Mouse (Mus musculus) bone marrow macrophage, adult 2 months (primary cell): ENCODE data around the gene Atxn7l3. TPM values are rescaled to one million over a fixed set of nuclear protein-coding genes. Genes with fewer than 3 reads are reported as not detected.

Source experiments
- H3K27ac ChIP-seq: 2 replicates; pipeline ENCODE4 v1.5.1; 2012; ENCODE audit warnings: low read depth, low read length; ENCODE audit not compliant: insufficient read depth
- H3K4me1 ChIP-seq: 2 replicates; pipeline ENCODE4 v1.6.1; 2012; ENCODE audit warnings: low read length; ENCODE audit not compliant: control insufficient read depth, insufficient read depth
- H3K4me3 ChIP-seq: 2 replicates; pipeline ENCODE4 v1.5.1; 2012; ENCODE audit warnings: mild to moderate bottlenecking, low read length, moderate library complexity; ENCODE audit not compliant: insufficient read depth
- CTCF ChIP-seq: IDR thresholded peaks from 2 replicates; pipeline ENCODE4 v1.5.1; 2012; ENCODE audit warnings: low read depth, mild to moderate bottlenecking, low read length, moderate library complexity
- POLR2A ChIP-seq: IDR thresholded peaks from 2 replicates; pipeline ENCODE4 v1.6.1; 2012; ENCODE audit warnings: mild to moderate bottlenecking, low read depth, low read length, borderline replicate concordance
- polyA plus RNA-seq: library from polyadenylated mRNA; stranded (reverse); fragments of >200 nt; gene quantifications from 2 replicates; pipeline ENCODE4 v1.2.4, GENCODE M21; 2012; ENCODE audit not compliant: missing spikeins, insufficient read depth, insufficient read length

Gene Atxn7l3
- polyA plus RNA-seq, 1 experiment = 39.8 TPM

- Histone ChIP-seq H3K4me1 (peaks cover 16% of the 10 kb centered on the region), H3K27ac (peak overlapping the region; percentile 90), H3K4me3 (peak overlapping the region; percentile 67)
- TF ChIP-seq CTCF (0 out of 2 replicates have a peak, but pooled peaks have one; percentile 8), POLR2A (no peak)
These were observed 50.7 kb downstream of the Atxn7l3 start for GRCm38 (mm10) chr11:102245581-102246272.

GRCm38 (mm10) chr11:102244926-102245449, 51.4 kb downstream of the Atxn7l3 start:
- peak overlapping the region; percentile 67 for H3K4me3 ChIP-seq

GRCm38 (mm10) chr11:102241874-102242273, 54.6 kb downstream of the Atxn7l3 start:
- TF ChIP-seq POLR2A = no peak
- no peak for TF ChIP-seq CTCF
- Histone ChIP-seq H3K4me1 (peaks cover 18% of the 10 kb centered on the region), H3K4me3 (no peak overlapping the region), H3K27ac (no peak overlapping the region)

More at GRCm38 (mm10) chr11:102244926-102245449, 51.4 kb downstream of the Atxn7l3 start:
- peaks cover 16% of the 10 kb centered on the region for H3K4me1 ChIP-seq
- peak overlapping the region; percentile 90 for H3K27ac ChIP-seq
- TF ChIP-seq CTCF (no peak), POLR2A (no peak)

GRCm38 (mm10) chr11:102241246-102241645, 55.2 kb downstream of the Atxn7l3 start:
- peaks cover 17% of the 10 kb centered on the region for H3K4me1 ChIP-seq
- no peak overlapping the region for H3K27ac ChIP-seq
- TF ChIP-seq POLR2A (no peak), CTCF (no peak)
- no peak overlapping the region for H3K4me3 ChIP-seq

- TF ChIP-seq CTCF (no peak), POLR2A (no peak)
- no peak overlapping the region for H3K4me3 ChIP-seq
- H3K4me1 ChIP-seq = peaks cover 17% of the 10 kb centered on the region
- no peak overlapping the region for H3K27ac ChIP-seq
These were observed 55.8 kb downstream of the Atxn7l3 start for GRCm38 (mm10) chr11:102240636-102241035.

Other genes with a start within 250 kb of the Atxn7l3 start
- not detected in 2 replicates for gene Mpp2, start 208.1 kb downstream of the Atxn7l3 start, polyA plus RNA-seq
- not detected in 2 replicates for gene Ppy, start 195.3 kb downstream of the Atxn7l3 start, polyA plus RNA-seq
- gene Pyy, start 188.8 kb downstream of the Atxn7l3 start, polyA plus RNA-seq = not detected in 2 replicates
- gene Nags, start 151.1 kb downstream of the Atxn7l3 start, polyA plus RNA-seq = not detected in 2 replicates
- 10.0 and 10.4 TPM in 2 replicates for gene Tmem101, start 140.2 kb downstream of the Atxn7l3 start, polyA plus RNA-seq
- gene Lsm12, start 111.3 kb downstream of the Atxn7l3 start, polyA plus RNA-seq = 43.3 and 47.7 TPM in 2 replicates
- 20.1 and 28.3 TPM in 2 replicates for gene G6pc3, start 107.0 kb downstream of the Atxn7l3 start, polyA plus RNA-seq
- 96.3 and 116 TPM in 2 replicates for gene Hdac5, start 66.5 kb downstream of the Atxn7l3 start, polyA plus RNA-seq
- 6.3 and 7.2 TPM in 2 replicates for gene BC030867, start 47.7 kb downstream of the Atxn7l3 start, polyA plus RNA-seq
- not detected in 2 replicates for gene Asb16, start 27.9 kb downstream of the Atxn7l3 start, polyA plus RNA-seq
- 50.6 and 62.2 TPM in 2 replicates for gene Tmub2, start 11.7 kb downstream of the Atxn7l3 start, polyA plus RNA-seq
- 59.0 and 59.7 TPM in 2 replicates for gene Ubtf, start 23.1 kb upstream of the Atxn7l3 start, polyA plus RNA-seq
- not detected in 2 replicates for gene Slc4a1, start 69.6 kb upstream of the Atxn7l3 start, polyA plus RNA-seq
- not detected in 2 replicates for gene Rundc3a, start 96.8 kb upstream of the Atxn7l3 start, polyA plus RNA-seq
- 133 and 173 TPM in 2 replicates for gene Slc25a39, start 111.3 kb upstream of the Atxn7l3 start, polyA plus RNA-seq
- gene Grn, start 133.7 kb upstream of the Atxn7l3 start, polyA plus RNA-seq = 1,924 and 2,101 TPM in 2 replicates
- not detected in 2 replicates for gene Fam171a2, start 151.1 kb upstream of the Atxn7l3 start, polyA plus RNA-seq
- 2.3 and 2.5 TPM in 2 replicates for gene Itga2b, start 173.5 kb upstream of the Atxn7l3 start, polyA plus RNA-seq